Mouse (Mus musculus) ovary, adult 18-20 months (tissue): Measurements from ENCODE around the gene Hapln2.

Experiments
- DNase-seq: peaks from one replicate; pipeline ENCODE4 v3.0.0; 2022; ENCODE audit warnings: low spot score, mixed read lengths

The Hapln2 gene

DNA sequence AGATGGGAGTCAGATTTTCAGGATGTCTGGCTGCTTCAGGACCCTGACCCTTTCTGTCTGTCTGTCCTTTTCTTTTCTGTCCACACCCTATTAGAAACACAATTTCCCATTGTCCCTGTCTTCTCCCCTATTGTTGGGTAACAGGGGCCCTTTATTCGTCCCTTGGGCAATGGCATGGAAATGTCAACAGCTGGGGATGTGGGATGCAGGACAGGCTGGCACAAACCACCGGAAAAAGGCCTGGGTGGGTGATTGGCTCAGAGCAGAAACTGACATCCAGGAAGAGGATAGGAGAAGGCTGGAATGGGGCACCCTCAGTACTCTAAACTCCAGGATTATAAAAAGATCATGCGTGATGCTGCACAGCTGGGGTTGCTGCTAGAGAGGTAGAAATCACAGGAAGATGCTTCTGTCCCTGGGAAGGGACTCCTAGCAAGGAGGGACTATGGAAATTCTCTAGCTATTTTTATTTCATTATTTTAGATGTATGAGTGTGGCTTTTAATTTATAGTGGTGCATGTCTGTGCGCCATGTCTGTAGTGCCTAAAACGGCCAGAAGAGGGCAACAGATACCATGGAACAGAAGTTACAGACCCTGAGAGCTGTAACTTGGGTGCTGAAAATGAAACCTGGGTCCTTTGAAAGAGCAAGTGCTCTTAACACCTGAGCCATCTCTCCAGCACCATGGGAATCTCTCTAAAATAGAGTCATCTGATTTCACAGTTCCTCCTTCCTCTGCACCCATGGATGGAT lies at the start of gene Hapln2:
Hapln2 (minus strand) TSS at position 150 of the 753 bp plus-strand sequence.
- no peak for DNase-seq

DNA sequence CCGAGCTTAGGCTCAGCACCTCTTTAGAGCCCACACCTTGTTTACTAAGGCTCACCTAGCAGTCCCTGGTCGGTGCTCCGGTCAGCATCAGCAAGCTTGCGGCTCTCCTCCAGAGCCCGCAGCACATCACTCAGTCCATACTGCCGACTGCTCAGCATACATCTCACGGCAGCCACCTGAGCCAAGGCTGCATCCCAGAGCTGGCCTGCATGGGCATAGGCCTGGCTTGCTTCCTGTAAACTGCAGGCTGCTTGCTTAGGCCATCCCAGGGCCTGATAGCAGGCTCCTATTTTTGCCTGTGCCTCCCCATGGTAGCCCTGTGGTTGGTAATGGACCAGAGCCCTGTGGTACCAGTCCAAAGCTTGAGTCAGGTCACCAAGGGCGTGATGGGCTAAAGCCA lies 47.4 kb upstream of the Hapln2 start:
- DNase-seq, result no peak

DNA sequence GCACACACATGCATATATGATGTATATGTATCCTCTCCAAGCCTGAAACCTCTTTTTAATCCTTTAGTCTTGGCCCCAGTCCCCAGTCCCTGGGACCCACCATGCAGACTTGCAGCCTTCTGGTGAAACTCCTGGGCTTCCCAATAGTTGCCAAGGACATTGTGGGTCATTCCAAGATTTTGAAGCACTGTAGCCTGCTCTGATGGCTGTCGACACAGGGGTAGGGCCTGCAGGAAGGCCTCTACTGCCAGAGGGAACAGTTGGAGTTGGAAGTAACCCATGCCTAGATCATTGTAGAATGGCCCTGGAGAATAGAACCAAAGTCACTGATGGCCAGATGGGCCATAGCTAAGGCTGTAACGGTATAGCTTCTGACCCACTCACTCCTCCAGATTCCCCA lies 47.0 kb upstream of the Hapln2 start:
- DNase-seq, result no peak

DNA sequence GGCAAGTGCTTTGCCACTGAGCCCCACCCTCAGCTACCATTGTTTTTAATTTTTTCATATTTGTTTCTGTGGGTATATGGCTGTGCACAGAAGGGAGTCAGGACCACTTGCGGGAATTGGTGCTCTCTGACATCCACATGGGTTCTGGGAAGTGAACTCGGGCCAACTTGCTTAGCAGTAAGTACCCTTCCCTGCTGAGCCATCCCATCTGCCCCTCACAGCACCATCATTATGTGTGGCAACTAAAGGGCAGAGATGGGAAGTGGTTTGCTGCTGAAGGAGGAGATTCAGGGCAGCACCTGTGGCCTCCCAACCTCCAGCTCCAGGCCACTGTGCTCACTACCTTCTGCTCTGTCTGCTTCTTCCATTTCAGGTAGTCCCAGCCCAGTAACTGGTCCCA lies 46.2 kb upstream of the Hapln2 start:
- DNase-seq, result no peak

DNA sequence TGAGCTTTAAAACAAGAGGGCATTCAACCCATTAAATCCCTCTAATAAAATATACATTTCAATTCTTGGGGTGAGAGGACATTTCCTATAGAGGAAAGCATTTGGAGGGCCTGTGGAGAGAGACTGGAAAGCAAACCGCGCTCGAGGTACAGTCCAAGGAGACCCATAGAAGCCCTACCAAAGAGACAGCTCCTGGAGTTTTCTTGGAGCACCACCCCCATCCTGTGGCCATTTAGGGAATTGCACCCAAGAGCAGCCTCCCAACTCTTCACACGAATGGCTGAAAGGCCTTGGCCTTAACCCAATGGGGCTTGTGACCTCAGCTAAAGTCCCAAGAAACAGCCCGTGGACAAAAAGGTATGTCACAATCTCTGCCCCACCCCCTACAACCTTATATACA lies 44.4 kb upstream of the Hapln2 start:
- peak; percentile 50 for DNase-seq

DNA sequence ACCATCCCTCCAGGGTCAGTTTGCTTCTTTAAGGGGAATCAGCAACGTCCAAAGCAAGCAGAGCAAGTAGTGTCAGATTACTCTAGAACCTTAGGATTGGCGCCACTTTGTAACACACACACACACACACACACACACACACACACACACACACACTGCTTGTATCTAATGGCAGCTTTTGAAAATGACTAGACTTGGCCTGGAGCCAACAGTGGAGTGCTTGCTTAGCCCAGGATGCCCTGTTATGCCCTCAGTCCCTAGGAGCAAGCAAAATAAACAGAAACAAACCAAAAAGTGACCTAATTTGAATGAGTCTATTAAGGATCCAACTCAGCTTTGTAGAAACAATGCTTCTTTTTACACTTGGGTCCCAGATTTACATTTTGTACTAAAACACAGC lies 41.0 kb upstream of the Hapln2 start:
- no peak for DNase-seq

DNA sequence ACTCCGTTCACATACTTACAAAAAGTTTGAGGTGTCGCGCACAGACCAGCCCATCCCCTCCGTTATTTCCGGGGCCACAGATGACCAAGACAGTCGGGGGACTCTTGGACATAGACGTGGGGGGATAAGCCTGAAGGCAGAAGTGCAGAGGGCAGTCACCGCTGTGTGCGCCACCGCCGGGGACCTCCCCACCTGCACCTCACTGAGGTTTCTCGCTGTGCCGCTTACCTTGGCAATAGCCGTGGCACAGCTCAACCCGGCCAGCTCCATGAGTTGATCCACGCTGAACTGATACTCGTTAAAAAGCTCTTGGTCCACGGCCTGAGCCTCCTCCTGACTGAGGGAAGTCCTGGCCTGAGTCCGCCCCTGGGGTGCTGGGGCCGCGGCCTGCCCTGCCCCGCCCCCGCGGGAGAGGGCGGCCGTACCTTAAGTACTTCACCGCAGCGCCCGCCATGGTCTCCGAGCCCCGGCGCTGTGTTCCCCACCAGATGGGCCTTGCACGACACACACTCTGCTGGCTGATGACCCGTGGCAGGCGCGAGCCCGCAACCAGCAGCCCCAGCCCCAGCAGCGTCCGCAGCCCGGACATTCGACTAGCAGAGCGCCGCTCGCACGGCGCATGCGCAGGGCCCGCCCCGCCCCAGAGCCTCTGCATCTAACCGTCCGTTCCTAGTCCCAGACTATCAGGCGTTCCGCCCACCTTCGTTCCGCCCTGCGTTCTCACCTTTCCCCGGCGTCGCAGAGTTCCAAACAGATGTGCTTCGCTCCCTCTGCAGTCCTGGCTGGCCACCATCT lies 30.7 kb upstream of the Hapln2 start, which contains the start of gene Naxe:
Naxe (minus strand) TSS at position 594 of the 795 bp plus-strand sequence.
- peak; percentile 75 for DNase-seq

DNA sequence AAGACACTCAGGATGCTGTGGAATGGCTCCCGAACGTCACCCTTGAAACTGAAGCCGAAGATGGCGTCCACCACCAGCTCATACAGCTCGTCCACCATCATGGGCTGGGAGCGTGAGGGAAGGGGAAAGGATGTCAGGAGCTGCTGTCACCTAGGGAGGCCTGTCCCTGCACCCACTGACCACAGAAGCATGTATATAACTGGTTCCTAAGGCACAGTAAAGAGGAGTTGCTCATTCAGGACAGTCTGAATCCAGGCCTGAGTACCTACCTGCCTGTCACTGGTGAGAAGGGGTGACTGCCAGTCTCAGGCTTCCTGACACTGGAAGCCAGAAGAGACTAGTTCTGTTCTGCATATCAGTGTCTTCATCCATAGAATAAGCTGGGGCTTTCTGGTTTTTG lies 29.6 kb upstream of the Hapln2 start:
- no peak for DNase-seq

DNA sequence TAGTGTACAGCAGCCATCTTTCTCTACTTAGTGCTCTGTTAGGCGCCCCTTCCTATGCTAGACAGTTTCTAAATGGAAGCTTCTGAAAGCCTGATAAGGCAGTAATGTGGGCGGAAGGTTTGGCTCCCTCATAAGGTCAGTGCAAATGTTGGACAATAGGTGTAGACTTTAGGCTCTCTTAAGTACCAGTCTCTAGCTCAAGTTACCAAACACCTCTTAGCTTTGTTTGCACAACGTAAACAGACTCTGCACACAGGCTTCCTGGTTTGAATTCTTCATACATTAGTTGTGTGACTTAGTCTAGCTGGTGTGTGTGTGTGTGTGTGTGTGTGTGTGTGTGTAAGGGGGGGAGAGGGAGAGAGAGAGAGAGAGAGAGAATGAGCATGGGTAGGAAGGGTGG lies 22.1 kb upstream of the Hapln2 start:
- no peak for DNase-seq

DNA sequence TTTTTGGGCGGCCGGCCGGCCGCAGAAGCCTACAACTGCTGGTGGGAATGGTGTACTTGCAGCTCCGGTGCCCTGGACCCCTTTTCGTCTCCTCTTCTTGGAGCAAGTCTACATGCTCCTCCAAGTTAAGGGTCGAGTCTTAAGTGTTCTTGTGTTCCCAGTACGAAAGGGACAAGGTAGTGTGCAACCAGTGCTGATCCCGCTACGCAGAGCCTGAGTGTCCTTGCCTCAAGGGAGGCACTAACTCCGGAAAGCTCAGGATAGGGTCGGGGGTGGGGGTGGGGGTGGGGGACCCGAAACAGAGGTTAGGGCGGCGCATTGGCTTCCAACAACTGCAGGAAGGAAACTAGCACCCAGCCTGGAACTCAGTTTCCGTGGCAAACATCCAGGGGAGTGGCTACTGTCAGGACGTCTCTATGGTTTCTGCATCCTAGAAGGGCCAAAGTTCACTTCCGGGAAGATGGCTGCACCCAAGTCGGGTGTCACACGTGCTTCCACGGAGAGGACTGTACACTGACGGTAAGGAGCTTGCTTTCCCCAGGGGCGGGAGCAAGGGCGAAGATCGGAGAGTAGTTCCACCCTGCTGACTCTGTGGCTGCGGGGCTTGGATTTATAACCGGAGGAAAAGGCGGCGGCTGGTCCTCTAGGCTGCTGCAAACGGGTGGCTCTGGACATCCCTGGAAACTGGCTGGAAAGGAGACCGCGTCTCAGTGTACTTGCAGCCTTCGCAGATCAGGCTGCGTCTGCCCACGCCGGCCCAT lies 15.5 kb upstream of the Hapln2 start, which contains the start of gene Gpatch4:
Gpatch4 (plus strand) TSS at position 448 of the 761 bp plus-strand sequence.
- peak; percentile 78 for DNase-seq

DNA sequence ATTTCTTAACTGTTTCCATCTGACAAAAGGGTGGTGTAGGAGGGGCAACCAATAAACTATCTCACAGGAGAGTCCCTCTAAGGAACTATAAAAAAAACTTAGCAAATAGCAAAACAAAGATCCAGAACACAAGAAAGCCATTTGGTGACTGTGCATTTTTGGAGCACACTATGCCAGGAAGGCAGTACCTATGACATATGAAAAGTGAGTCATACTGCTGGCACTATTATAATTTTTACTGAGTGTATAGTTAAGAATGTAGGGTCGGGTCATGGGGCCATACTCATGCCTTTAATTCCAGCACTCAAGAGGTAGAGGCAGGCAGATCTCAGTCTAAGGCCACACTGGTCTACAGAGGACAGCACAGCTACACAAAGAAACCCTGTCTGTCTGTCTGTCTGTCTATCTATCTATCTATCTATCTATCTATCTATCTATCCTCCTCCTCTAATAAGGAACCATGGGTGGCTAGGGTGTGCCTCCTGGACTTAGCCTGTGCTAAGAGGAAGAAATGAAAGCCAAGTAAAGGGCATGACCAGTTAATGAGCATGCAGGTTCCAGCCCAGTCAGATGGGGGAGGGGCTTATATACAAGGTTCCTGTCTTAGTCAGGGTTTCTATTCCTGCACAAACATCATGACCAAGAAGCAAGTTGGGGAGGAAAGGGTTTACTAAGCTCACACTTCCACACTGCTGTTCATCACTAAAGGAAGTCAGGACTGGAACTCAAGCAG lies 8.3 kb upstream of the Hapln2 start:
- DNase-seq, result no peak

DNA sequence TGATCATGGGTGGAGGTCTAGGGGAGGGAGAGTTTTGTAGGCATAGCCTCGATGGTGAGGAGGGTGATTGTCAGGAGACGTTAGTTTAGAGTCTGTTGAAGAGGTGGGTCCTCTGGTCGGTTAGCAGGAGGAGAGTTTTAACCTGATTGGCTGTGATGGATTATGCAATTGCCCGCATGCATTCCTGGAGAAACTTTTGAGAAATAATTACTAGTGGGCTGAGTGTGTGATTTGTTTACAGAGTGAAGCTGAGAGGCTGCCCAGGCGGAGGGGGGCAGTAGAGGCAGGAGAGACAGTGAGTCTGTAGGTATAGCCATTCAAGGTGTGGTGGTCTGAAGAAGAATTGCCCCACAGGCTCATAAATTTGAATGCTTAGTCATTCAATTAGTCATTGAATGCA lies 6.1 kb upstream of the Hapln2 start:
- DNase-seq, result no peak

DNA sequence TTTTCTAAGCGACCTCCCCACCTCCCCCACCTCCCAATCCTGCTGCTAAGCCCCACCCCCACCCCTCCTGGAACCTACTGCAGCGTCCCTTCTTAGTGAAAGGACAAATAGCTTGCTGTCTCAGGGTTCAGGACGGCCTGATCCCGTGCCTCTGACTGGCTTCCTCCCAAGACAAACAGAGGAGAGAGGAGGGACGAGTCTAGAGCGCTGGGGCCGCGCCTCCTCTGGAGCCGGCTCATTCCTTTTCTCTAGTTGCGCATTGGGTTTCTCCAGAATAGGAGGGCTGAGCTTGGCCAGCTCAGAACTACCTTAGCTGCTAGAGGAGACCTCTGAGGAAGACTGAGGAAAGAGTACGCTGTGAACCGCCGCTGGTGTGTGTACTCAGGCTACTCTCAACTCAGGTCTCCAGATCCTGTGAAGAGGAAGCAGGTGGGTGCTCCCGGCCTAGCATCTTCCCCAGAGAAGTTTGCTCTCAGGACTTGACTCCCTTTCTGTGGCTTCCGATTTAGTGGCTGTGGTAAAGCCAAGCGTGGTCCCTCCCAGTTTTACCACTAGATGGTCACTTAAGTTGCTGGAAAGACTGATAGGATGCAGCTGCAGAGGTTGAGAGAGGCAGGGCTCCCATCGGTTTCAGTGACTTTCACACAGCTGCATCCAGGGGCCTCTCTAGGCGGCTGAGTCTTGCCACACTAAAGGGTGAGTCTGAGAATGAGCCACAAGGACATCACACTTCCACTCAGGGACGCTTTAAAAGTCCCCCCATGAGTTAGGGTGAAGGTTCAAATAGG lies 3.4 kb upstream of the Hapln2 start:
- peak; percentile 58 for DNase-seq

DNA sequence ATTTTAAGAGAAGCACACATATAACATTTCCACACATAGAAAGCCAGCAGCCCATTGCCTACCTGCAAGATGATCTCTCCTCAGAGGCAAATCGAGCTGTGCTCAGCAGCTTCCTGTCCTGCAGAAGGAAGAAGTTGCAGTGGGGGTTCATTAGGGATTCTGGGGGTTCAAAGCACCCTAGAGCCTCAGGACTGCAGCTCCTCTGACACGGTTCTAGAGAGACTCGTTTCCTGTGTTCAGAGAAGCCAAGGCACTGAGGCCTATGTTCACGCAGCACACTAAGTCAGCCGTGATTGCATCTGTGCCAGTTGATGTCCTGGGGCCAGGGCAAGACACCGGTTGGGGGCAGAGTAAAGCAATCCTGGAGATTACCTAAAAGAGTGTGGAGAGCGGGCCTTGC lies 560 bp downstream of the Hapln2 start:
- no peak for DNase-seq

DNA sequence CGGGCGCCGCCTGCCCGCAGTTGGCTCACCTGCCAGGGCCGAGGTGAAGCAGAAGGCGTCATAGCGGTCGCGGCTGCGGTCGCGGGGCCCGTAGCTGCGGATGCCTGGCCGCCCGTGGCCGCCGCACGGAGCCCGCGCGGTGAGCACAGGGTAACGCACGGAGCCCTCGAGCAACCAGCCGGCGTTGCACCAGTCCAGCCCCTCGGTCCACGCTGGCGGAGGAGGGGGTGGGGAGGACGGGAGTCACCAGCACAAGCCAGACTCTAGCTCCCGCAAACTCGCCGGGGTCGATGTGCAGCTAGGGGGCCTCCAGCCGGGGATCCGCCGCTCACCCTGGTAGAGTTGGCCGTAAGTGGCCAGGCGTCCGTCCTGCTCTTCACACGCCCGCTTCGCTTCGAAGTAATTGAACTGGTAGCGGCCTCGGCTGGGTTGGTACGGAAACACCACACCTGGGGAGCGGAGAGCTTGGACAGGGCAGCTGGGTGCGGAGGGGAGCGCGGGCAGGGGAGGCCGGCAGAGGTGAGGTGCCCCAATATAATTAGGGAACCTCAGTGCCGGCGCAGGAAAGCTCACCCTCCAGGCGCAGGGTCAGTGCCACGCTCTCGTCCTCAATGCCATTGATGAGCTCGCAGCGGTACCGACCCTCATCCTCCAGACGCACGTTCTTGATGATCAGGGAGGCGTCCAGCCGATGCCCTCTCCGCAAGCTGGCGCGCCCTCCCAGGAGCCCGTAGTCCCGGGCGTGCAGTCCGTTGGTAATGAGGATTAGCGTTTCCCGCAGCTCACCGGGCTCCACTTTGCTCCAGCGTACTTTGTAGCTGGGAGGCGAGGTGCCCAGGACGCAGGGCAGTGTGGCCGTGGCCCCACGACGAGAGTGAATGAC lies 4.0 kb downstream of the Hapln2 start:
- DNase-seq, result no peak

DNA sequence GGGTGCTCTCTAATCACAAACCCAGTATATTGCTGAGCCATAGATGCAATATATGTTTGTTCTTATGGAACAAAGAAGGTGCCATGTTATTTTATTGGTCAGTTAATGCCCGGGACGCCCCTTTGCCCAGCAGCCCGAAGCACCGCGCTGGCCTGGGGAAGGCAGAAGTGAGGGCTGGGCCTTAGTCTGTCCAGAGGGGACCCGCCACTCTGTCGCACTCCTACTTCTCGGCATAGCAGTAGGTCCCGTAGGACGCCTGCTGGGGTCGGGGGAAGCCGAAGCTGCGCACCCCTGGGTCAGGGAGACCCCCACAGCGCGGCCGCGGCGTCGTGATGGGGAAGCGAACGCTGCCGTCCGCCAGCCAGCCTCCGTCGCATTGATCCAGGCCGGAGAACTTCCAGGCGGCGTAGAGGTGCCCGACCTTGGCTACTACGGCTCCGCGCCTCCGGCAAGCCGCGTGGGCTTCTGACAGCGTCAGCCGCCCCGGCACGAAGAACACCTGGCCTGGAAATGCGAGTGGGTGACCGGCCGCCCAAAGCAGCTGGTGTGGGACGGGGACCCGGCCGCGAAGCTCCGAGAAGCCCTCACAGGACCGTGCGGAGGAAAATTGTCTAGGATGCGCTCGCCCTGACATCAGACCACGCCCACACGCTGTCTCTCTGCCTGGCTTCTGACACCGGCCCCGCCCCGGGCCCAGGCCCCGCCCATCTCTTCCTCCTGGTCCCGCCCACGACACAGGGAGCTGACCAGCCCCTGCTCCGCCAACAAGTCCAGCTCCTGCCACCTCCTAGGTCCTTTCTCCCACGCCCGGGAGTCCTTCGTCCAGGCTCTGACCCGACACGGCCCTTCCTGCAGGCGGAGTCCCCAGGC lies 4.8 kb downstream of the Hapln2 start:
- peak; percentile 90 for DNase-seq

DNA sequence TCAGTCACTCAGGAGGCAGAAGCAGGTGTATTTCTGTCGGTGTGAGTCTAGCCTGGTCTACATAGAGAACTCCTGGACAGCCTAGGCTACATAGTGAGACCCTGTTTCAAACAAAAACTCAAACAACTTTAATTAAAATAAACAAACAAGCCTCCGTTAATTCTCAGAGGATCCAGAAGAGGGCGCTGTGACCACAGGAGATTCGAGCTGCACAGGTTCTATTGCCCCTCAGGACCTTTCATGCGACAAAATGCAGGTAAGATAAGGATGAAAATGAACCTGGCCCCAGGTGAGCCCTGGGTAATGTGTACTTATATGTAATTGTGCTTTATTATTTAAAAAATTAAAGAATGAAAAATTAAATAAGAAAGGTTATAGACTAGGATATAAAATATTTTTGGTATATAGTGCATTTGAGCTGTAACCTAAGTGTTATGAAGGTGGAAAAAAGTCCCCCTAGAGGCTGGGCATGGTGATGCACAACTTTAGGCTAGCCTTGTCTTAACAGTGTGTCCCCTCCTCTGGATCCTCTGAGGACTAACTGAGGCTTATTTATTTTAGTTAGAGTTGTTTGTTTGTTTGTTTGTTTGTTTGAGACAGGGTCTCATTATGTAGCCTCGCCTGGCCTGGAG lies 16.6 kb downstream of the Hapln2 start:
- no peak for DNase-seq
